Mouse (Mus musculus): Measurements from ENCODE around the gene Myog.

- TF ChIP-seq CTCF (conservative IDR thresholded peaks at IDR 0.05; ENCODE audit: insufficient read depth, insufficient read length, low read depth, low read length) (no peak), POLR2A (IDR thresholded peaks at IDR 0.05; ENCODE audit: low read depth, low read length) (no peak)
Measured at GRCm38 (mm10) chr1:134316361-134316760, 26.6 kb downstream of the Myog start.

Data from kidney, adult 2 months (tissue).